In genomic region chr15:51621455-51621854, GRCm38 (mm10) we compare ENCODE assay signal across 26 mouse cellular contexts.
"Had no signal": no experiment of that assay in that cellular context is flagged by ENCODE, and none has a peak within 500 bp of the region (broad histone marks: within the 10 kb centered on the region; RNA-seq: fewer than 3 reads in every experiment).

No protein-coding gene starts in this region.

- H3K27ac ChIP-seq: kidney, embryonic 15.5 days; limb, embryonic 10.5 days; limb, embryonic 13.5 days; liver, embryonic 12.5 days; liver, embryonic 15.5 days; lung, embryonic 15.5 days; midbrain, embryonic 10.5 days; midbrain, embryonic 13.5 days; neural tube, embryonic 12.5 days; neural tube, embryonic 15.5 days; stomach, postnatal 0 days had no signal

- ATAC-seq: liver, embryonic 12.5 days; midbrain, embryonic 13.5 days; midbrain, embryonic 16.5 days had no signal

- DNase-seq: kidney, postnatal 10 days; kidney, postnatal 36 days; layer of hippocampus, postnatal 36 days; liver; lung, adult 18-20 months; lung, postnatal 10 days; lung, postnatal 36 days; right cerebral cortex, adult 18-20 months; right cerebral cortex, postnatal 14 days; right cerebral cortex, postnatal 4 days; thymus, adult 2 months; thymus, postnatal 14 days; thymus, postnatal 4 days had no signal

- H3K4me1 ChIP-seq: kidney, embryonic 15.5 days; liver, embryonic 12.5 days; liver, embryonic 15.5 days; lung, embryonic 15.5 days; midbrain, embryonic 10.5 days; midbrain, embryonic 13.5 days; neural tube, embryonic 12.5 days; neural tube, embryonic 15.5 days had no signal

- H3K4me3 ChIP-seq: kidney, embryonic 15.5 days; limb, embryonic 10.5 days; limb, embryonic 13.5 days; liver, embryonic 12.5 days; liver, embryonic 15.5 days; lung, embryonic 15.5 days; megakaryocyte, embryonic 14.5 days; midbrain, embryonic 10.5 days; midbrain, embryonic 13.5 days; neural tube, embryonic 12.5 days; neural tube, embryonic 15.5 days had no signal
